In genomic region chr4:130881336-130881735, GRCm38 (mm10) we compare ENCODE assay signal across 20 mouse cellular contexts.
"Had no signal": no experiment of that assay in that cellular context is flagged by ENCODE, and none has a peak within 500 bp of the region (broad histone marks: within the 10 kb centered on the region; RNA-seq: fewer than 3 reads in every experiment).

No protein-coding gene starts in this region.

- ATAC-seq: lung, postnatal 0 days; midbrain, embryonic 16.5 days had no signal

- H3K27ac ChIP-seq: lung, embryonic 15.5 days; midbrain, embryonic 10.5 days; midbrain, embryonic 12.5 days; neural tube, embryonic 13.5 days; neural tube, embryonic 15.5 days had no signal

- H3K36me3 ChIP-seq: lung, embryonic 15.5 days; midbrain, embryonic 10.5 days; midbrain, embryonic 12.5 days; neural tube, embryonic 13.5 days; neural tube, embryonic 15.5 days had no signal

- H3K4me2 ChIP-seq: lung, embryonic 15.5 days; midbrain, embryonic 12.5 days; neural tube, embryonic 13.5 days; neural tube, embryonic 15.5 days had no signal

- H3K4me3 ChIP-seq: lung, embryonic 15.5 days; midbrain, embryonic 10.5 days; midbrain, embryonic 12.5 days; myocyte; neural tube, embryonic 13.5 days; neural tube, embryonic 15.5 days had no signal

- H3K9me3 ChIP-seq: lung, embryonic 15.5 days; midbrain, embryonic 10.5 days; midbrain, embryonic 12.5 days; neural tube, embryonic 13.5 days; neural tube, embryonic 15.5 days had no signal

- H3K9ac ChIP-seq: lung, embryonic 15.5 days; midbrain, embryonic 12.5 days; neural tube, embryonic 13.5 days; neural tube, embryonic 15.5 days had no signal

- DNase-seq: lung, adult 2 months; lung, postnatal 14 days; lung, postnatal 4 days; midbrain, embryonic 14.5 days; retina, postnatal 1 day; right cerebral cortex, adult 18-20 months; right cerebral cortex, postnatal 25 days; right cerebral cortex, postnatal 4 days; spleen, adult 18-20 months; thymus, adult 18-20 months; thymus, postnatal 14 days; thymus, postnatal 36 days had no signal
